Mouse (Mus musculus): ENCODE measurements around the gene Rnf207.

Rnf207 gene

GRCm38 (mm10) chr4:152295916-152296315 lies 22.9 kb downstream of the Rnf207 start:
- in situ Hi-C loops (cut with MboI, MseI), result loop anchor here (10.0 kb wide), 1 partner anchor 361 kb away; the partner anchor contains the start of gene Dnajc11

- in situ Hi-C loops (cut with MboI, MseI), result loop anchor here (10.0 kb wide), 1 partner anchor 360 kb away; the partner anchor contains the start of gene Dnajc11
These were observed 24.4 kb downstream of the Rnf207 start for GRCm38 (mm10) chr4:152294188-152294929.

- in situ Hi-C loops (cut with MboI, MseI), result loop anchor here (10.0 kb wide), 1 partner anchor 357 kb away; the partner anchor contains the start of gene Dnajc11
These were observed 26.6 kb downstream of the Rnf207 start for GRCm38 (mm10) chr4:152292102-152292765.

GRCm38 (mm10) chr4:152291562-152291961 lies 27.2 kb downstream of the Rnf207 start, which contains the start of gene Hes3:
Gene Hes3 (minus strand): TSS chr4:152291662.
- in situ Hi-C loops (cut with MboI, MseI), result loop anchor here (10.0 kb wide), 1 partner anchor 357 kb away; the partner anchor contains the start of gene Dnajc11

- in situ Hi-C loops (cut with MboI, MseI), result loop anchor here (10.0 kb wide), 1 partner anchor 356 kb away; the partner anchor contains the start of gene Dnajc11
These were observed 27.8 kb downstream of the Rnf207 start for GRCm38 (mm10) chr4:152290991-152291390.

- in situ Hi-C loops (cut with MboI, MseI), result loop anchor here (10.0 kb wide), 1 partner anchor 356 kb away; the partner anchor contains the start of gene Dnajc11
These were observed 28.4 kb downstream of the Rnf207 start for GRCm38 (mm10) chr4:152290385-152290784.

- in situ Hi-C loops (cut with MboI, MseI), result no loop called here
These were observed 30.3 kb downstream of the Rnf207 start for GRCm38 (mm10) chr4:152288398-152288945.

- in situ Hi-C loops (cut with MboI, MseI), result no loop called here
These were observed 31.3 kb downstream of the Rnf207 start for GRCm38 (mm10) chr4:152287317-152288120.

GRCm38 (mm10) chr4:152286887-152287286 lies 31.9 kb downstream of the Rnf207 start:
- in situ Hi-C loops (cut with MboI, MseI), result no loop called here

GRCm38 (mm10) chr4:152286183-152286582 lies 32.6 kb downstream of the Rnf207 start:
- in situ Hi-C loops (cut with MboI, MseI), result no loop called here

- in situ Hi-C loops (cut with MboI, MseI), result no loop called here
These were observed 33.3 kb downstream of the Rnf207 start for GRCm38 (mm10) chr4:152285505-152285904.

- in situ Hi-C loops (cut with MboI, MseI), result loop anchor here (5.0 kb wide), 1 partner anchor 111 kb away; no protein-coding TSS in a partner anchor
These were observed 35.4 kb downstream of the Rnf207 start for GRCm38 (mm10) chr4:152283186-152283950.

- in situ Hi-C loops (cut with MboI, MseI), result loop anchor here (5.0 kb wide), 1 partner anchor 110 kb away; no protein-coding TSS in a partner anchor
These were observed 36.1 kb downstream of the Rnf207 start for GRCm38 (mm10) chr4:152282721-152283120.

- in situ Hi-C loops (cut with MboI, MseI), result loop anchor here (5.0 kb wide), 1 partner anchor 109 kb away; no protein-coding TSS in a partner anchor
These were observed 37.2 kb downstream of the Rnf207 start for GRCm38 (mm10) chr4:152281601-152282000.

GRCm38 (mm10) chr4:152278986-152279385 lies 39.8 kb downstream of the Rnf207 start:
- in situ Hi-C loops (cut with MboI, MseI), result no loop called here

- in situ Hi-C loops (cut with MboI, MseI), result no loop called here
These were observed 40.9 kb downstream of the Rnf207 start for GRCm38 (mm10) chr4:152277916-152278315.

- in situ Hi-C loops (cut with MboI, MseI), result no loop called here
These were observed 42.1 kb downstream of the Rnf207 start for GRCm38 (mm10) chr4:152276389-152277347.

GRCm38 (mm10) chr4:152274681-152275131 lies 44.1 kb downstream of the Rnf207 start:
- in situ Hi-C loops (cut with MboI, MseI), result no loop called here

Measured in T-helper 2 cell (primary cell).